Mouse (Mus musculus) liver, adult 2 months (tissue): ENCODE measurements around the gene Fam181b.

Source experiments
- CTCF ChIP-seq: fragments of 200-500 bp; IDR thresholded peaks from 2 replicates; pipeline ENCODE4 v1.5.1; 2011; ENCODE audit warnings: low read depth, low read length, control low read depth
- POLR2A ChIP-seq: fragments of 200-500 bp; IDR thresholded peaks from 2 replicates; pipeline ENCODE4 v1.6.1; 2011; ENCODE audit warnings: low read length, control low read depth; ENCODE audit not compliant: insufficient read depth; ENCODE audit errors: extremely low read depth

- no peak for TF ChIP-seq CTCF
- no peak for TF ChIP-seq POLR2A
Observed at GRCm38 (mm10) chr7:93044359-93044758, 35.3 kb upstream of the Fam181b start.
